Mouse (Mus musculus): ENCODE results near the gene Slc17a5. TPM values are rescaled to one million over a fixed set of nuclear protein-coding genes. Genes with fewer than 3 reads are reported as not detected.
A peak's percentile ranks its signal among the peaks of the same experiment; 100 is the strongest.
"Not testable (repeated sequence)": the region's sequence is repeated elsewhere in the genome, so short reads cannot be mapped to it uniquely, and the experiment has no call there.

Gene Slc17a5
- polyA plus RNA-seq, 1 experiment from 2014 or later = 18.0 TPM

GRCm38 (mm10) chr9:78491169-78491568, 96.7 kb downstream of the Slc17a5 start:
- Histone ChIP-seq H3K27ac (replicated peaks) (no peak overlapping the region), H3K9me3 (no peaks in the 10 kb centered on the region), H3K9ac (replicated peaks) (no peak overlapping the region), H3K36me3 (no peaks in the 10 kb centered on the region), H3K4me3 (no peak overlapping the region), H3K4me1 (peaks cover 10% of the 10 kb centered on the region), H3K4me2 (replicated peaks) (no peak overlapping the region), H3K27me3 (no peaks in the 10 kb centered on the region)
- ATAC-seq (replicated peaks) = no peak
- 89% methylated on average over 3 of the region's 3 CpGs for WGBS

GRCm38 (mm10) chr9:78488890-78489420, 98.9 kb downstream of the Slc17a5 start, which contains the start of gene Eef1a1:
TSS of gene Eef1a1 (minus strand) at chr9:78489151.
- Histone ChIP-seq H3K4me2 (replicated peaks) (peak within 1 kb of the TSS; percentile 66), H3K4me1 (peaks cover 13% of the 10 kb centered on the region), H3K27ac (replicated peaks) (peak within 1 kb of the TSS; percentile 29; the same call in 1 of the 2 replicates), H3K27me3 (no peaks in the 10 kb centered on the region), H3K4me3 (peak within 1 kb of the TSS; percentile 38), H3K9ac (replicated peaks) (peak within 1 kb of the TSS; percentile 32), H3K9me3 (no peaks in the 10 kb centered on the region), H3K36me3 (no peaks in the 10 kb centered on the region)
- peak; percentile 39; the same call in 1 of the 2 replicates for ATAC-seq (replicated peaks)
- WGBS = 2% methylated on average over 15 of the region's 20 CpGs

GRCm38 (mm10) chr9:78488021-78488420, 99.8 kb downstream of the Slc17a5 start:
- not testable (repeated sequence) for H3K4me3 ChIP-seq; H3K4me2 ChIP-seq (replicated peaks); H3K9me3 ChIP-seq; H3K9ac ChIP-seq (replicated peaks); H3K27ac ChIP-seq (replicated peaks); H3K36me3 ChIP-seq; H3K27me3 ChIP-seq; ATAC-seq (replicated peaks)
- H3K4me1 ChIP-seq = peaks cover 15% of the 10 kb centered on the region
- WGBS = 97% methylated on average over 5 of the region's 5 CpGs

Other genes with a start within 250 kb of the Slc17a5 start
- gene Gsta2, start 232.3 kb downstream of the Slc17a5 start, polyA plus RNA-seq (2015; fragmentation: Nextera tagmentation; extraction: Ambion mirVana) = not detected in 2 replicates
- 1.6 and 2.5 TPM in 2 replicates for gene Dppa5a, start 219.9 kb downstream of the Slc17a5 start, polyA plus RNA-seq (2015; fragmentation: Nextera tagmentation; extraction: Ambion mirVana)
- gene Ooep, start 209.3 kb downstream of the Slc17a5 start, polyA plus RNA-seq (2015; fragmentation: Nextera tagmentation; extraction: Ambion mirVana) = 4.1 and 5.1 TPM in 2 replicates
- 0.08 and 0.10 TPM in 2 replicates for gene Ddx43, start 192.3 kb downstream of the Slc17a5 start, polyA plus RNA-seq (2015; fragmentation: Nextera tagmentation; extraction: Ambion mirVana)
- 0.50 TPM in 2 replicates for gene Cgas, start 144.8 kb downstream of the Slc17a5 start, polyA plus RNA-seq (2015; fragmentation: Nextera tagmentation; extraction: Ambion mirVana)
- 26.6 and 31.2 TPM in 2 replicates for gene Mto1, start 139.8 kb downstream of the Slc17a5 start, polyA plus RNA-seq (2015; fragmentation: Nextera tagmentation; extraction: Ambion mirVana)
- gene Gm17324, start 139.3 kb downstream of the Slc17a5 start, polyA plus RNA-seq (2015; fragmentation: Nextera tagmentation; extraction: Ambion mirVana) = 0.76 and 1.7 TPM in 2 replicates
- gene Eef1a1, start 98.9 kb downstream of the Slc17a5 start, polyA plus RNA-seq (2015; fragmentation: Nextera tagmentation; extraction: Ambion mirVana) = 3,810 and 3,862 TPM in 2 replicates
- 1.1 and 1.5 TPM in 2 replicates for gene Cd109, start 27.5 kb upstream of the Slc17a5 start, polyA plus RNA-seq (2015; fragmentation: Nextera tagmentation; extraction: Ambion mirVana)